ENCODE assay signal across 26 mouse cellular contexts in genomic region chr19:26875601-26876000, GRCm38 (mm10). TPM values are rescaled to one million over a fixed set of nuclear protein-coding genes. Genes with fewer than 3 reads are reported as not detected.
DNase-seq lines count a peak whose midpoint lies in the region; ATAC-seq and TF ChIP-seq lines count a peak whose summit lies in the region.
"Had no signal": no experiment of that assay in that cellular context is flagged by ENCODE, and none has a peak within 500 bp of the region (broad histone marks: within the 10 kb centered on the region; RNA-seq: fewer than 3 reads in every experiment).

No protein-coding gene starts in this region.

- H3K9ac ChIP-seq in forebrain, embryonic 14.5 days (ENCODE audit: low read length), result no peak overlapping the region
- no peak overlapping the region for H3K9ac ChIP-seq in hindbrain, postnatal 0 days (replicated peaks; ENCODE audit: low read length)
- H3K9ac ChIP-seq in hindbrain, embryonic 11.5 days (ENCODE audit: low read depth, low read length), result no peak overlapping the region
- H3K9ac ChIP-seq in midbrain, embryonic 13.5 days (replicated peaks), result no peak overlapping the region
- H3K9ac ChIP-seq in midbrain, embryonic 15.5 days, result no peak overlapping the region
- no peak overlapping the region for H3K9ac ChIP-seq in stomach, postnatal 0 days (ENCODE audit: low read length)
- H3K9ac ChIP-seq: hindbrain, embryonic 14.5 days had no signal

- peak; percentile 54; the same call in 1 of the 2 replicates for ATAC-seq in forebrain, embryonic 14.5 days
- ATAC-seq in hindbrain, postnatal 0 days, result 0 out of 2 replicates have a peak, but pooled peaks have one; percentile 32
- no peak; the same call in 1 of the 2 replicates for ATAC-seq in hindbrain, embryonic 11.5 days (ENCODE audit: low FRiP score)
- peak; percentile 22; the same call in 1 of the 2 replicates for ATAC-seq in midbrain, embryonic 13.5 days
- ATAC-seq in midbrain, embryonic 15.5 days (replicated peaks), result no peak
- no peak for ATAC-seq in stomach, postnatal 0 days (ENCODE audit: low FRiP score, low TSS enrichment)
- ATAC-seq: inflammation-experienced regulatory T-cells, adult 6 months; intestine, postnatal 0 days had no signal

- no peaks in the 10 kb centered on the region for H3K36me3 ChIP-seq in forebrain, embryonic 14.5 days (ENCODE audit: control insufficient read depth, insufficient read depth, low read length)
- no peaks in the 10 kb centered on the region for H3K36me3 ChIP-seq in forebrain, embryonic 10.5 days (replicated peaks)
- no peaks in the 10 kb centered on the region for H3K36me3 ChIP-seq in hindbrain, postnatal 0 days (ENCODE audit: insufficient read depth, low read length)
- no peaks in the 10 kb centered on the region for H3K36me3 ChIP-seq in hindbrain, embryonic 11.5 days (ENCODE audit: control insufficient read depth, insufficient read depth, low read length)
- no peaks in the 10 kb centered on the region for H3K36me3 ChIP-seq in midbrain, embryonic 13.5 days
- H3K36me3 ChIP-seq in midbrain, embryonic 15.5 days (replicated peaks), result no peaks in the 10 kb centered on the region
- no peaks in the 10 kb centered on the region for H3K36me3 ChIP-seq in stomach, postnatal 0 days (ENCODE audit: control insufficient read depth, insufficient read depth, low read length)
- H3K36me3 ChIP-seq: embryonic facial prominence, embryonic 10.5 days; heart, embryonic 10.5 days had no signal

- peak; percentile 56 for DNase-seq in forebrain, embryonic 14.5 days (ENCODE audit: low spot score)
- no peak for DNase-seq in forebrain, embryonic 10.5 days (ENCODE audit: extremely low spot score, low spot score)
- DNase-seq in hindbrain, postnatal 0 days (ENCODE audit: low spot score), result no peak
- no peak for DNase-seq in hindbrain, embryonic 11.5 days (ENCODE audit: low spot score)
- peak; percentile 33 for DNase-seq in retina, postnatal 7 days (ENCODE audit: low read depth, low spot score)
- DNase-seq in stomach, postnatal 0 days (ENCODE audit: low spot score), result no peak
- DNase-seq: adrenal gland, postnatal 10 days; cerebellum, adult 11-12 months; cerebellum, adult 9-11 months; gastrocnemius, postnatal 14 days; heart, postnatal 10 days; heart, postnatal 4 days had no signal

- peaks cover 26% of the 10 kb centered on the region for H3K4me1 ChIP-seq in forebrain, embryonic 14.5 days (ENCODE audit: control insufficient read depth, insufficient read depth, low read length)
- peaks cover 31% of the 10 kb centered on the region for H3K4me1 ChIP-seq in forebrain, embryonic 10.5 days
- peaks cover 3% of the 10 kb centered on the region; the same call in 1 of the 2 replicates for H3K4me1 ChIP-seq in hindbrain, postnatal 0 days (ENCODE audit: insufficient read depth, low read length)
- H3K4me1 ChIP-seq in hindbrain, embryonic 11.5 days (replicated peaks; ENCODE audit: control insufficient read depth, insufficient read depth, low read length), result no peaks in the 10 kb centered on the region
- peaks cover 27% of the 10 kb centered on the region for H3K4me1 ChIP-seq in midbrain, embryonic 13.5 days (replicated peaks)
- H3K4me1 ChIP-seq in midbrain, embryonic 15.5 days, result peaks cover 16% of the 10 kb centered on the region
- H3K4me1 ChIP-seq in stomach, postnatal 0 days (replicated peaks; ENCODE audit: control insufficient read depth, insufficient read depth), result 0 out of 2 replicates have a peak, but pooled peaks cover 2% of the 10 kb centered on the region

- no peaks in the 10 kb centered on the region for H3K9me3 ChIP-seq in forebrain, embryonic 14.5 days (replicated peaks; ENCODE audit: control insufficient read depth, low read length)
- H3K9me3 ChIP-seq in forebrain, embryonic 10.5 days, result no peaks in the 10 kb centered on the region; the same call in 1 of the 2 replicates
- no peaks in the 10 kb centered on the region for H3K9me3 ChIP-seq in hindbrain, postnatal 0 days (ENCODE audit: low read length)
- H3K9me3 ChIP-seq in hindbrain, embryonic 11.5 days (ENCODE audit: control insufficient read depth, low read length), result no peaks in the 10 kb centered on the region
- H3K9me3 ChIP-seq in midbrain, embryonic 13.5 days, result no peaks in the 10 kb centered on the region; the same call in 1 of the 2 replicates
- H3K9me3 ChIP-seq in midbrain, embryonic 15.5 days, result no peaks in the 10 kb centered on the region
- no peaks in the 10 kb centered on the region for H3K9me3 ChIP-seq in stomach, postnatal 0 days (ENCODE audit: control insufficient read depth, low read length)
- H3K9me3 ChIP-seq: embryonic facial prominence, embryonic 10.5 days; heart, embryonic 10.5 days had no signal

- no peak for TF ChIP-seq EP300 in stomach, postnatal 0 days (optimal IDR thresholded peaks at IDR 0.05)

- 0 out of 2 replicates have a peak overlapping the region, but pooled peaks have one; percentile 4 for H3K27ac ChIP-seq in forebrain, embryonic 14.5 days (ENCODE audit: low read depth, low read length)
- no peak overlapping the region for H3K27ac ChIP-seq in forebrain, embryonic 10.5 days
- H3K27ac ChIP-seq in hindbrain, postnatal 0 days, result no peak overlapping the region
- H3K27ac ChIP-seq in hindbrain, embryonic 11.5 days (ENCODE audit: low read depth, low read length), result no peak overlapping the region
- H3K27ac ChIP-seq in midbrain, embryonic 13.5 days, result no peak overlapping the region
- no peak overlapping the region for H3K27ac ChIP-seq in midbrain, embryonic 15.5 days
- H3K27ac ChIP-seq in stomach, postnatal 0 days (replicated peaks), result no peak overlapping the region
- H3K27ac ChIP-seq: embryonic facial prominence, embryonic 10.5 days; heart, embryonic 10.5 days had no signal

- H3K4me2 ChIP-seq in forebrain, embryonic 14.5 days (ENCODE audit: low read length), result no peak overlapping the region
- no peak overlapping the region for H3K4me2 ChIP-seq in hindbrain, postnatal 0 days (ENCODE audit: low read depth, low read length)
- H3K4me2 ChIP-seq in hindbrain, embryonic 11.5 days (replicated peaks; ENCODE audit: low read depth, low read length), result no peak overlapping the region
- H3K4me2 ChIP-seq in midbrain, embryonic 13.5 days (replicated peaks), result no peak overlapping the region
- H3K4me2 ChIP-seq in midbrain, embryonic 15.5 days, result no peak overlapping the region
- H3K4me2 ChIP-seq in stomach, postnatal 0 days (replicated peaks; ENCODE audit: low read depth), result no peak overlapping the region
- H3K4me2 ChIP-seq: hindbrain, embryonic 14.5 days had no signal

- no peaks in the 10 kb centered on the region for H3K27me3 ChIP-seq in forebrain, embryonic 14.5 days (replicated peaks; ENCODE audit: control insufficient read depth, insufficient read depth, low read length)
- H3K27me3 ChIP-seq in forebrain, embryonic 10.5 days (ENCODE audit: poor library complexity, severe bottlenecking), result no peaks in the 10 kb centered on the region
- no peaks in the 10 kb centered on the region for H3K27me3 ChIP-seq in hindbrain, postnatal 0 days (ENCODE audit: insufficient read depth, low read length)
- no peaks in the 10 kb centered on the region for H3K27me3 ChIP-seq in hindbrain, embryonic 11.5 days (ENCODE audit: control insufficient read depth, insufficient read depth, low read length)
- H3K27me3 ChIP-seq in midbrain, embryonic 13.5 days, result no peaks in the 10 kb centered on the region
- H3K27me3 ChIP-seq in midbrain, embryonic 15.5 days (replicated peaks), result no peaks in the 10 kb centered on the region
- H3K27me3 ChIP-seq in stomach, postnatal 0 days (ENCODE audit: control insufficient read depth, insufficient read depth, low read length), result no peaks in the 10 kb centered on the region

- no peak overlapping the region for H3K4me3 ChIP-seq in forebrain, embryonic 14.5 days (ENCODE audit: low read depth, low read length)
- H3K4me3 ChIP-seq in forebrain, embryonic 10.5 days, result no peak overlapping the region
- H3K4me3 ChIP-seq in hindbrain, postnatal 0 days (ENCODE audit: low read length), result no peak overlapping the region
- H3K4me3 ChIP-seq in hindbrain, embryonic 11.5 days (ENCODE audit: low read depth, low read length), result no peak overlapping the region
- no peak overlapping the region for H3K4me3 ChIP-seq in midbrain, embryonic 13.5 days (replicated peaks)
- no peak overlapping the region for H3K4me3 ChIP-seq in midbrain, embryonic 15.5 days
- H3K4me3 ChIP-seq in stomach, postnatal 0 days (ENCODE audit: low read depth, low read length), result no peak overlapping the region
- H3K4me3 ChIP-seq: embryonic facial prominence, embryonic 10.5 days; heart, embryonic 10.5 days had no signal

- 63% methylated on average over 6 of the region's 6 CpGs for WGBS in forebrain, embryonic 14.5 days
- whole genome bisulfite sequencing in forebrain, embryonic 10.5 days, result 93% methylated on average over 6 of the region's 6 CpGs
- WGBS in hindbrain, postnatal 0 days, result 73% methylated on average over 6 of the region's 6 CpGs
- WGBS in hindbrain, embryonic 11.5 days, result 81% methylated on average over 6 of the region's 6 CpGs
- WGBS in midbrain, embryonic 13.5 days, result 61% methylated on average over 6 of the region's 6 CpGs
- 69% methylated on average over 6 of the region's 6 CpGs for WGBS in midbrain, embryonic 15.5 days
- 92% methylated on average over 6 of the region's 6 CpGs for WGBS in stomach, postnatal 0 days

- TF ChIP-seq CTCF in hindbrain, postnatal 0 days (IDR thresholded peaks at IDR 0.05; ENCODE audit: low read depth), result no peak
- no peak for TF ChIP-seq CTCF in stomach, postnatal 0 days (IDR thresholded peaks at IDR 0.05; ENCODE audit: low read depth)

RNA-seq across cellular contexts. Expression of gene Gm815, which starts 10.1 kb away (rescaled TPM):
- not detected in 2 replicates for polyA plus RNA-seq in forebrain, embryonic 14.5 days (2014; fragmentation: Nextera tagmentation; extraction: Ambion mirVana)
- not detected in 2 replicates for polyA plus RNA-seq in forebrain, embryonic 10.5 days (2016; fragmentation: Nextera tagmentation; extraction: Ambion mirVana)
- total RNA-seq in hindbrain, postnatal 0 days (2014; rRNA removed), result not detected in 2 replicates
- polyA plus RNA-seq in hindbrain, postnatal 0 days (2015; fragmentation: Nextera tagmentation; extraction: Ambion mirVana), result not detected in 2 replicates
- not detected in 2 replicates for polyA plus RNA-seq in hindbrain, embryonic 11.5 days (2014; fragmentation: Nextera tagmentation; extraction: Ambion mirVana)
- polyA plus RNA-seq in midbrain, embryonic 13.5 days (2015; fragmentation: Nextera tagmentation; extraction: Ambion mirVana), result not detected in 2 replicates
- polyA plus RNA-seq in midbrain, embryonic 15.5 days (2015; fragmentation: Nextera tagmentation; extraction: Ambion mirVana), result not detected in 2 replicates
- not detected in 2 replicates for polyA plus RNA-seq in stomach, postnatal 0 days (2015; fragmentation: Nextera tagmentation; extraction: Ambion mirVana)
- total RNA-seq: adrenal gland, postnatal 10 days; adrenal gland, postnatal 4 days; gastrocnemius, adult 18-20 months; gastrocnemius, postnatal 14 days; granulocyte monocyte progenitor cell, adult 5-6 weeks; heart, postnatal 10 days; heart, postnatal 4 days; MEL had no signal
- polyA plus RNA-seq: C2C12; embryonic facial prominence, embryonic 10.5 days; embryonic facial prominence, embryonic 14.5 days; heart, embryonic 10.5 days; heart, embryonic 14.5 days; hindbrain, embryonic 14.5 days; inflammation-experienced regulatory T-cells, adult 6 months; intestine, postnatal 0 days had no signal

Comparison
In these comparisons a context has a peak if more than half of its experiments do, and no peak if none do; other contexts are left out.
1. ATAC-seq: peak in forebrain, embryonic 14.5 days (single experiment), hindbrain, postnatal 0 days (single experiment) and midbrain, embryonic 13.5 days (single experiment); none in hindbrain, embryonic 11.5 days (single experiment), midbrain, embryonic 15.5 days (single experiment) and stomach, postnatal 0 days (single experiment).
2. DNase-seq: peak in forebrain, embryonic 14.5 days (single experiment) and retina, postnatal 7 days (single experiment); none in forebrain, embryonic 10.5 days (single experiment), hindbrain, postnatal 0 days (single experiment), hindbrain, embryonic 11.5 days (single experiment) and stomach, postnatal 0 days (single experiment).